Mouse (Mus musculus): ENCODE measurements at regions not wholly inside any gene's neighbourhood (a gene's known extent, or its start where the extent isn't known, plus 50 kb on each side); places are given as distances from the start of the nearest gene placed in this dataset.

- H3K27me3 ChIP-seq (ENCODE audit: control insufficient read depth, insufficient read depth, low read depth, low read length), result no peaks in the 10 kb centered on the region
- H3K4me3 ChIP-seq (ENCODE audit: low read depth, low read length), result no peak overlapping the region
- H3K4me1 ChIP-seq (ENCODE audit: control insufficient read depth, low read depth, low read length), result no peaks in the 10 kb centered on the region
- 35% methylated on average over 2 of the region's 2 CpGs for WGBS (ENCODE audit: insufficient replicate concordance)
- no peak overlapping the region for H3K9ac ChIP-seq (ENCODE audit: low read depth, low read length)
- ATAC-seq (ENCODE audit: low read depth), result no peak
- H3K4me2 ChIP-seq (ENCODE audit: low read depth, low read length), result no peak overlapping the region
- no peaks in the 10 kb centered on the region for H3K9me3 ChIP-seq (replicated peaks; ENCODE audit: control insufficient read depth, low read length)
- no peak overlapping the region for H3K27ac ChIP-seq (ENCODE audit: low read length)
- H3K36me3 ChIP-seq (ENCODE audit: control insufficient read depth, insufficient read depth), result no peaks in the 10 kb centered on the region
Measured at GRCm38 (mm10) chr10:66433490-66433889, 662.4 kb upstream of the Jmjd1c start.

GRCm38 (mm10) chr10:66470684-66471083 is 625.2 kb upstream of the Jmjd1c start:
- Histone ChIP-seq H3K27ac (ENCODE audit: low read length) (no peak overlapping the region), H3K9ac (ENCODE audit: low read depth, low read length) (no peak overlapping the region), H3K9me3 (replicated peaks; ENCODE audit: control insufficient read depth, low read length) (no peaks in the 10 kb centered on the region), H3K27me3 (ENCODE audit: control insufficient read depth, insufficient read depth, low read depth, low read length) (no peaks in the 10 kb centered on the region), H3K4me2 (ENCODE audit: low read depth, low read length) (no peak overlapping the region), H3K4me3 (ENCODE audit: low read depth, low read length) (no peak overlapping the region), H3K36me3 (ENCODE audit: control insufficient read depth, insufficient read depth) (no peaks in the 10 kb centered on the region), H3K4me1 (ENCODE audit: control insufficient read depth, low read depth, low read length) (no peaks in the 10 kb centered on the region)
- ATAC-seq (ENCODE audit: low read depth), result no peak
- WGBS (ENCODE audit: insufficient replicate concordance), result 40% methylated on average over 4 of the region's 4 CpGs

- no peak overlapping the region for H3K9ac ChIP-seq (ENCODE audit: low read depth, low read length)
- H3K4me3 ChIP-seq (ENCODE audit: low read depth, low read length), result no peak overlapping the region
- no peak overlapping the region for H3K27ac ChIP-seq (ENCODE audit: low read length)
- H3K4me1 ChIP-seq (ENCODE audit: control insufficient read depth, low read depth, low read length), result no peaks in the 10 kb centered on the region
- ATAC-seq (ENCODE audit: low read depth), result no peak
- 46% methylated on average over 4 of the region's 4 CpGs for WGBS (ENCODE audit: insufficient replicate concordance)
- no peaks in the 10 kb centered on the region for H3K27me3 ChIP-seq (ENCODE audit: control insufficient read depth, insufficient read depth, low read depth, low read length)
- H3K9me3 ChIP-seq (replicated peaks; ENCODE audit: control insufficient read depth, low read length), result no peaks in the 10 kb centered on the region
- no peak overlapping the region for H3K4me2 ChIP-seq (ENCODE audit: low read depth, low read length)
- no peaks in the 10 kb centered on the region for H3K36me3 ChIP-seq (ENCODE audit: control insufficient read depth, insufficient read depth)
Measured at GRCm38 (mm10) chr10:66472038-66472437, 623.9 kb upstream of the Jmjd1c start.

GRCm38 (mm10) chr10:66475187-66475735 is 620.7 kb upstream of the Jmjd1c start:
- Histone ChIP-seq H3K9ac (ENCODE audit: low read depth, low read length) (no peak overlapping the region), H3K27me3 (ENCODE audit: control insufficient read depth, insufficient read depth, low read depth, low read length) (no peaks in the 10 kb centered on the region), H3K4me2 (ENCODE audit: low read depth, low read length) (no peak overlapping the region), H3K4me1 (ENCODE audit: control insufficient read depth, low read depth, low read length) (no peaks in the 10 kb centered on the region), H3K4me3 (ENCODE audit: low read depth, low read length) (no peak overlapping the region), H3K27ac (ENCODE audit: low read length) (no peak overlapping the region), H3K36me3 (ENCODE audit: control insufficient read depth, insufficient read depth) (no peaks in the 10 kb centered on the region), H3K9me3 (replicated peaks; ENCODE audit: control insufficient read depth, low read length) (no peaks in the 10 kb centered on the region)
- ATAC-seq (ENCODE audit: low read depth), result no peak
- 43% methylated on average over 1 of the region's 1 CpGs for WGBS (ENCODE audit: insufficient replicate concordance)

GRCm38 (mm10) chr10:66490871-66491270 is 605.1 kb upstream of the Jmjd1c start:
- no peaks in the 10 kb centered on the region for H3K4me1 ChIP-seq (ENCODE audit: control insufficient read depth, low read depth, low read length)
- no peak overlapping the region for H3K9ac ChIP-seq (ENCODE audit: low read depth, low read length)
- no peak for ATAC-seq (ENCODE audit: low read depth)
- 64% methylated on average over 5 of the region's 5 CpGs for WGBS (ENCODE audit: insufficient replicate concordance)
- H3K27me3 ChIP-seq (ENCODE audit: control insufficient read depth, insufficient read depth, low read depth, low read length), result no peaks in the 10 kb centered on the region
- no peaks in the 10 kb centered on the region for H3K9me3 ChIP-seq (replicated peaks; ENCODE audit: control insufficient read depth, low read length)
- no peaks in the 10 kb centered on the region for H3K36me3 ChIP-seq (ENCODE audit: control insufficient read depth, insufficient read depth)
- no peak overlapping the region for H3K4me2 ChIP-seq (ENCODE audit: low read depth, low read length)
- no peak overlapping the region for H3K27ac ChIP-seq (ENCODE audit: low read length)
- H3K4me3 ChIP-seq (ENCODE audit: low read depth, low read length), result no peak overlapping the region

GRCm38 (mm10) chr10:66491850-66492249 is 604.1 kb upstream of the Jmjd1c start:
- H3K9me3 ChIP-seq (replicated peaks; ENCODE audit: control insufficient read depth, low read length), result no peaks in the 10 kb centered on the region
- H3K4me1 ChIP-seq (ENCODE audit: control insufficient read depth, low read depth, low read length), result no peaks in the 10 kb centered on the region
- no peaks in the 10 kb centered on the region for H3K27me3 ChIP-seq (ENCODE audit: control insufficient read depth, insufficient read depth, low read depth, low read length)
- no peak overlapping the region for H3K27ac ChIP-seq (ENCODE audit: low read length)
- H3K9ac ChIP-seq (ENCODE audit: low read depth, low read length), result no peak overlapping the region
- H3K36me3 ChIP-seq (ENCODE audit: control insufficient read depth, insufficient read depth), result no peaks in the 10 kb centered on the region
- WGBS (ENCODE audit: insufficient replicate concordance), result 42% methylated on average over 10 of the region's 10 CpGs
- H3K4me3 ChIP-seq (ENCODE audit: low read depth, low read length), result no peak overlapping the region
- no peak for ATAC-seq (ENCODE audit: low read depth)
- H3K4me2 ChIP-seq (ENCODE audit: low read depth, low read length), result no peak overlapping the region

GRCm38 (mm10) chr10:66539846-66540245 is 556.1 kb upstream of the Jmjd1c start:
- no peak overlapping the region for H3K27ac ChIP-seq (ENCODE audit: low read length)
- no peak overlapping the region for H3K4me2 ChIP-seq (ENCODE audit: low read depth, low read length)
- no peaks in the 10 kb centered on the region for H3K36me3 ChIP-seq (ENCODE audit: control insufficient read depth, insufficient read depth)
- 65% methylated on average over 5 of the region's 5 CpGs for WGBS (ENCODE audit: insufficient replicate concordance)
- no peak for ATAC-seq (ENCODE audit: low read depth)
- H3K27me3 ChIP-seq (ENCODE audit: control insufficient read depth, insufficient read depth, low read depth, low read length), result no peaks in the 10 kb centered on the region
- H3K4me3 ChIP-seq (ENCODE audit: low read depth, low read length), result no peak overlapping the region
- H3K9ac ChIP-seq (ENCODE audit: low read depth, low read length), result no peak overlapping the region
- no peaks in the 10 kb centered on the region for H3K4me1 ChIP-seq (ENCODE audit: control insufficient read depth, low read depth, low read length)
- H3K9me3 ChIP-seq (replicated peaks; ENCODE audit: control insufficient read depth, low read length), result no peaks in the 10 kb centered on the region

GRCm38 (mm10) chr10:66546656-66547055 is 549.3 kb upstream of the Jmjd1c start:
- no peak for ATAC-seq (ENCODE audit: low read depth)
- H3K4me1 ChIP-seq (ENCODE audit: control insufficient read depth, low read depth, low read length), result no peaks in the 10 kb centered on the region
- H3K27ac ChIP-seq (ENCODE audit: low read length), result no peak overlapping the region
- H3K4me2 ChIP-seq (ENCODE audit: low read depth, low read length), result no peak overlapping the region
- no peaks in the 10 kb centered on the region for H3K27me3 ChIP-seq (ENCODE audit: control insufficient read depth, insufficient read depth, low read depth, low read length)
- WGBS (ENCODE audit: insufficient replicate concordance), result 51% methylated on average over 2 of the region's 2 CpGs
- H3K9ac ChIP-seq (ENCODE audit: low read depth, low read length), result no peak overlapping the region
- no peaks in the 10 kb centered on the region for H3K9me3 ChIP-seq (replicated peaks; ENCODE audit: control insufficient read depth, low read length)
- no peak overlapping the region for H3K4me3 ChIP-seq (ENCODE audit: low read depth, low read length)
- no peaks in the 10 kb centered on the region for H3K36me3 ChIP-seq (ENCODE audit: control insufficient read depth, insufficient read depth)

- Histone ChIP-seq H3K4me2 (ENCODE audit: low read depth, low read length) (no peak overlapping the region), H3K4me1 (ENCODE audit: control insufficient read depth, low read depth, low read length) (no peaks in the 10 kb centered on the region), H3K36me3 (ENCODE audit: control insufficient read depth, insufficient read depth) (no peaks in the 10 kb centered on the region), H3K27ac (ENCODE audit: low read length) (no peak overlapping the region), H3K4me3 (ENCODE audit: low read depth, low read length) (no peak overlapping the region), H3K27me3 (ENCODE audit: control insufficient read depth, insufficient read depth, low read depth, low read length) (no peaks in the 10 kb centered on the region), H3K9me3 (replicated peaks; ENCODE audit: control insufficient read depth, low read length) (no peaks in the 10 kb centered on the region), H3K9ac (ENCODE audit: low read depth, low read length) (no peak overlapping the region)
- ATAC-seq (ENCODE audit: low read depth), result no peak
- WGBS (ENCODE audit: insufficient replicate concordance), result 40% methylated on average over 3 of the region's 3 CpGs
Measured at GRCm38 (mm10) chr10:66547660-66548059, 548.3 kb upstream of the Jmjd1c start.

Data from liver, embryonic 16.5 days (tissue).